Mouse (Mus musculus) cerebellum, adult 2 months (tissue): ENCODE measurements at regions not wholly inside any gene's neighbourhood (a gene's known extent, or its start where the extent isn't known, plus 50 kb on each side); places are given as distances from the start of the nearest gene placed in this dataset.

Experiments used
- CTCF ChIP-seq: fragments of 200-500 bp; IDR thresholded peaks from 2 replicates; pipeline ENCODE4 v1.5.1; 2011; ENCODE audit warnings: low read depth, mild to moderate bottlenecking, control low read depth, low read length, moderate library complexity, borderline replicate concordance; ENCODE audit not compliant: insufficient read depth
- POLR2A ChIP-seq: fragments of 200-500 bp; IDR thresholded peaks from 2 replicates; pipeline ENCODE4 v1.6.1; 2011; ENCODE audit warnings: low read length, control low read depth, borderline replicate concordance; ENCODE audit not compliant: insufficient read depth

DNA sequence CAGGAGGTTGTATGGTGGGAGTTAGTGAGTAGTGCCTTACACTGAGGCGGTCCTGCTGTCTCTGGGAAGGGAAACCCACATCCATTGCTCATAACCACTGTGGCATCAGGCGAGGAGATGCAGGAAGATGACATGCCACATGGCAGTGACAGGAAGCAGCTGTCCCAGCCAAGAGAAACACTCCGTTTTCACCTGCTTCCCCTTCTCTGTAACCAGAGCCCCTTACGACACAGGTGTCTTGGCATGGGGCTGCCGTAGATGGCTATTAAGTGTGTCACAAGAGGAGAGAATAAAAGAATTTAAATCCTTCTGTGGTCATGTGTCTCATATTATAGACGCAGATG is 81.5 kb upstream of the Gm5148 start:
- TF ChIP-seq POLR2A (no peak), CTCF (no peak)
